Mouse (Mus musculus): ENCODE measurements around the gene Ndufv2. TPM values are rescaled to one million over a fixed set of nuclear protein-coding genes. Genes with fewer than 3 reads are reported as not detected.

Ndufv2 gene
- total RNA-seq, 1 experiment, result 115 TPM

- no peaks in the 10 kb centered on the region for H3K36me3 ChIP-seq (ENCODE audit: control insufficient read depth, insufficient read depth, low read length, poor library complexity, severe bottlenecking)
- H3K27ac ChIP-seq (ENCODE audit: insufficient read depth, low read depth, low read length, poor library complexity, severe bottlenecking), result no peak overlapping the region
- DNase-seq (ENCODE audit: low read depth, low spot score), result no peak
- H3K9ac ChIP-seq (ENCODE audit: insufficient read depth, low read depth, low read length, poor library complexity, severe bottlenecking), result no peak overlapping the region
- in situ Hi-C loops (cut with MboI; ENCODE audit: low sequenced_read_pairs in 2 of 2, unreplicated experiment in 2 of 2), result no loop called here
- no peaks in the 10 kb centered on the region for H3K9me3 ChIP-seq (ENCODE audit: control insufficient read depth, insufficient read depth, low read depth, low read length)
- TF ChIP-seq MAFK (IDR thresholded peaks at IDR 0.05; ENCODE audit: insufficient read depth, low read depth, low read length) (no peak), CHD2 (IDR thresholded peaks at IDR 0.05; ENCODE audit: low read depth, low read length) (no peak), ZC3H11A (IDR thresholded peaks at IDR 0.05; ENCODE audit: borderline replicate concordance, low read depth, low read length) (no peak), HCFC1 (IDR thresholded peaks at IDR 0.05; ENCODE audit: borderline replicate concordance, insufficient read depth, low read length) (no peak), ZNF384 (IDR thresholded peaks at IDR 0.05; ENCODE audit: low read depth, low read length) (no peak)
- H3K4me1 ChIP-seq (ENCODE audit: control insufficient read depth in 2 of 2, insufficient read depth in 2 of 2, low read length in 2 of 2, poor library complexity in 1 of 2), result no peaks in the 10 kb centered on the region
- no peak overlapping the region for H3K4me3 ChIP-seq (ENCODE audit: insufficient read depth in 1 of 2, low read depth in 1 of 2, low read length in 2 of 2, poor library complexity in 1 of 2, severe bottlenecking in 1 of 2)
Measured at GRCm38 (mm10) chr17:66031991-66032390, 69.4 kb downstream of the Ndufv2 start.

Other genes starting within 250 kb of the Ndufv2 start
- 57.1 and 57.6 TPM in 2 replicates for gene Ralbp1, start 215.8 kb downstream of the Ndufv2 start, total RNA-seq (2012; rRNA removed)
- 34.2 and 56.2 TPM in 2 replicates for gene Twsg1, start 150.3 kb downstream of the Ndufv2 start, total RNA-seq (2012; rRNA removed)
- 8.3 and 9.5 TPM in 2 replicates for gene Ankrd12, start 24.5 kb downstream of the Ndufv2 start, total RNA-seq (2012; rRNA removed)
- 28.8 and 36.8 TPM in 2 replicates for gene Washc1, start 10.0 kb upstream of the Ndufv2 start, total RNA-seq (2012; rRNA removed)
- gene Ddx11, start 22.0 kb upstream of the Ndufv2 start, total RNA-seq (2012; rRNA removed), result 56.1 and 86.8 TPM in 2 replicates